In genomic region chr4:44970612-44971110, GRCm38 (mm10) we compare ENCODE assay signal across 8 mouse cellular contexts. TPM values are rescaled to one million over a fixed set of nuclear protein-coding genes. Genes with fewer than 3 reads are reported as not detected.
DNase-seq lines count a peak whose midpoint lies in the region; ATAC-seq and TF ChIP-seq lines count a peak whose summit lies in the region.

No protein-coding gene starts in this region.

- CTCF ChIA-PET in Patski (lab: Charles Lee), result interaction anchor here (0.8 to 1.4 kb wide), 4 partner anchors 10 to 402 kb away, joined by 3 to 6 read pairs (median 3); no protein-coding TSS in a partner anchor

- in situ Hi-C loops in Patski (cut with MboI; ENCODE audit: low pct_unique_long_range_greater_than_20kb), result loop anchor here (5.0 kb wide), 2 partner anchors 42 to 312 kb away; partner anchors contain the start of gene Zbtb5

- no peak overlapping the region for H3K4me3 ChIP-seq in cortical plate, adult 2 months (ENCODE audit: insufficient read depth, low read length)

- peak; percentile 46 for DNase-seq in heart, adult 8-10 months (ENCODE audit: low spot score)
- DNase-seq in heart, postnatal 25 days (ENCODE audit: low spot score), result no peak
- peak; percentile 77 to 79 for DNase-seq in B cell, adult 2 months
- DNase-seq in Patski (ENCODE audit: low read depth, low spot score), result no peak
- peak; percentile 65 to 75 for DNase-seq in kidney, postnatal 25 days
- no peak for DNase-seq in ovary, postnatal 10 days (ENCODE audit: low spot score)

- POLR2A ChIA-PET in Patski (lab: Charles Lee), result no interaction called here

- intact Hi-C loops in heart, postnatal 25 days (cut with DNase I), result loop anchor here (5.0 kb wide), 2 partner anchors 42 to 112 kb away; partner anchors contain the start of genes Fbxo10 and Zbtb5

- no peaks in the 10 kb centered on the region for H3K27me3 ChIP-seq in Patski

- no peaks in the 10 kb centered on the region for H3K4me1 ChIP-seq in cortical plate, adult 2 months (ENCODE audit: control insufficient read depth, insufficient read depth, low read length)

- no peak for TF ChIP-seq CTCF in Patski (IDR thresholded peaks at IDR 0.05)
- peak; percentile 66 for TF ChIP-seq CTCF in cortical plate, adult 2 months (IDR thresholded peaks at IDR 0.05; ENCODE audit: extremely low read depth, insufficient read depth, low read length)

- ATAC-seq in Patski, result peak; percentile 53
- peak; percentile 48 for ATAC-seq in neutrophil, adult 5-6 weeks (ENCODE audit: extremely low read depth, insufficient number of reproducible peaks, low FRiP score, poor library complexity, severe bottlenecking)

- H3K27ac ChIP-seq in cortical plate, adult 2 months (ENCODE audit: insufficient read depth, low read length), result no peak overlapping the region

- no peak for TF ChIP-seq POLR2A in cortical plate, adult 2 months (IDR thresholded peaks at IDR 0.05; ENCODE audit: extremely low read depth, insufficient read depth, low read length)

RNA-seq across cellular contexts. Expression of gene Grhpr, which starts 10.5 kb away (rescaled TPM):
- 10 to 100 TPM; 34.0 to 54.1 (median 44.9) TPM for total RNA-seq in heart, adult 8-10 months (2022)
- 10 to 100 TPM; 38.5 to 39.5 TPM for total RNA-seq in heart, postnatal 25 days (2021)
- polyA plus RNA-seq in Patski (2021), result 23.7 TPM
- polyA plus RNA-seq in cortical plate, adult 2 months (2012; rRNA removed), result 48.2 and 50.3 TPM in 2 replicates
- total RNA-seq in neutrophil, adult 5-6 weeks (2017), result 2.9 and 6.6 TPM in 2 replicates

RNA-seq across cellular contexts. Expression of gene Zbtb5, which starts 41.6 kb away (rescaled TPM):
- 1 to 10 TPM; 3.8 to 5.2 (median 4.6) TPM for total RNA-seq in heart, adult 8-10 months (2022)
- total RNA-seq in heart, postnatal 25 days (2021), result 1 to 10 TPM; 6.3 to 6.7 TPM
- 5.6 TPM for polyA plus RNA-seq in Patski (2021)
- polyA plus RNA-seq in cortical plate, adult 2 months (2012; rRNA removed), result 7.7 and 8.2 TPM in 2 replicates
- total RNA-seq in neutrophil, adult 5-6 weeks (2017), result 16.7 and 17.0 TPM in 2 replicates

RNA-seq across cellular contexts. Expression of gene Polr1e, which starts 47.7 kb away (rescaled TPM):
- total RNA-seq in heart, adult 8-10 months (2022), result 10 to 100 TPM; 17.5 to 23.3 (median 20.6) TPM
- 10 to 100 TPM; 19.4 to 26.6 TPM for total RNA-seq in heart, postnatal 25 days (2021)
- polyA plus RNA-seq in Patski (2021), result 16.4 TPM
- polyA plus RNA-seq in cortical plate, adult 2 months (2012; rRNA removed), result 11.4 and 12.4 TPM in 2 replicates
- total RNA-seq in neutrophil, adult 5-6 weeks (2017), result 16.3 and 22.0 TPM in 2 replicates

Comparison
In these comparisons a context has a peak if more than half of its experiments do, and no peak if none do; other contexts are left out.
1. DNase-seq: peak in heart, adult 8-10 months (single experiment), B cell, adult 2 months (2 of 2) and kidney, postnatal 25 days (2 of 2); none in heart, postnatal 25 days (single experiment), Patski (single experiment) and ovary, postnatal 10 days (single experiment).